Mouse (Mus musculus) kidney, postnatal 0 days (tissue): Measurements from ENCODE around the gene Zkscan17. TPM values are rescaled to one million over a fixed set of nuclear protein-coding genes. Genes with fewer than 3 reads are reported as not detected.

Source experiments
- ATAC-seq: fragments of 200-750 bp; cut with Nextera tagmentation; replicated peaks from 2 replicates; pipeline ENCODE4 v1.8.0; 2017; ENCODE audit warnings: low read depth, moderate number of reproducible peaks, moderate TSS enrichment, moderate library complexity; ENCODE audit not compliant: low FRiP score
- DNase-seq: peaks from one replicate; pipeline ENCODE4 v3.0.0-alpha.2; 2016; ENCODE audit warnings: low spot score
- H3K27ac ChIP-seq: fragments of 300-500 bp; sonication (generic); 2 replicates; pipeline ENCODE4 v1.5.1; 2014; ENCODE audit warnings: mild to moderate bottlenecking
- H3K27me3 ChIP-seq: fragments of 300-500 bp; sonication (generic); 2 replicates; pipeline ENCODE4 v1.6.1; 2014; ENCODE audit warnings: low read length, mixed read lengths; ENCODE audit not compliant: insufficient read depth
- H3K36me3 ChIP-seq: fragments of 300-500 bp; sonication (generic); 2 replicates; pipeline ENCODE4 v1.6.1; 2014; ENCODE audit warnings: low read length, mixed read lengths; ENCODE audit not compliant: insufficient read depth
- H3K4me1 ChIP-seq: fragments of 300-500 bp; sonication (generic); replicated peaks from 2 replicates; pipeline ENCODE4 v1.6.1; 2014; ENCODE audit warnings: antibody characterized with exemption, low read length, mixed read lengths; ENCODE audit not compliant: insufficient read depth
- H3K4me2 ChIP-seq: fragments of 300-500 bp; sonication (generic); 2 replicates; pipeline ENCODE4 v1.6.1; 2014; ENCODE audit warnings: mild to moderate bottlenecking, low read length, moderate library complexity, mixed read lengths
- H3K4me3 ChIP-seq: fragments of 300-500 bp; sonication (generic); replicated peaks from 2 replicates; pipeline ENCODE4 v1.5.1; 2014; ENCODE audit warnings: low read depth, low read length
- H3K9ac ChIP-seq: fragments of 300-500 bp; sonication (generic); 2 replicates; pipeline ENCODE4 v1.6.1; 2014; ENCODE audit warnings: low read depth, low read length
- H3K9me3 ChIP-seq: fragments of 300-500 bp; sonication (generic); replicated peaks from 2 replicates; pipeline ENCODE4 v1.6.1; 2016; ENCODE audit warnings: low read length, inconsistent platforms, mixed read lengths
- CTCF ChIP-seq: IDR thresholded peaks from 2 replicates; pipeline ENCODE4 v1.5.1; 2016; ENCODE audit warnings: antibody characterized with exemption, low read depth, mild to moderate bottlenecking, moderate library complexity
- WGBS: fragments of 180-500 bp; shearing (Covaris S2); extraction: QIAGEN DNeasy Blood & Tissue Kit; methylation state at CpG from one replicate; pipeline ENCODE4 v1.1.7; 2014; 5-methylcytosine and 5-hydroxymethylcytosine counted together
- polyA plus RNA-seq: library from polyadenylated mRNA; unstranded; fragments of >200 nt; fragmentation: Nextera tagmentation; extraction: Ambion mirVana; gene quantifications from 2 replicates; pipeline ENCODE4 v1.2.1, GENCODE M21; 2015

The Zkscan17 gene
- polyA plus RNA-seq, 1 experiment from 2014 or later: 20.1 TPM

DNA sequence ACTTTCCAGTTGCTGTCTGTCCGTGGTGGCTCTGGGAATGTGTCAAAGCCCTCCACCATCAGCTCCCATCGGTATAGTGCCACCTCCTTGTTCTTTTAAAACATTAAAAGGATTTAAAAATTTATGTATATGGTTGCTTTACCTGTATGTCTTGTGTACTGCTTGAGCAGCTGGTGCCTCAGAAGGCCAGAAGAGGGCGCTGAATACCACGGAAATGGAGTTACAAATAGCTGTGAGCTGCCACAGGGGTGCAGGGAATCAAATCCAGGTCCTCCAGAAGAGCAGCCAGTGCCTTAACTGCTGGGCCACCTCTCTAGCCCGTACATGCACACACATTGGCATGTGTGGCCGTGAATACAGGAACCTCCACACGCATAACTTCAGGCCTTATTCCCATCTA is 28.8 kb downstream of the Zkscan17 start:
- no peak overlapping the region for H3K4me3 ChIP-seq
- TF ChIP-seq CTCF: no peak
- H3K4me2 ChIP-seq: no peak overlapping the region
- no peaks in the 10 kb centered on the region for H3K9me3 ChIP-seq
- no peak overlapping the region for H3K9ac ChIP-seq
- 93% methylated on average over 7 of the region's 7 CpGs for WGBS
- H3K27ac ChIP-seq: no peak overlapping the region
- H3K4me1 ChIP-seq: no peaks in the 10 kb centered on the region
- peaks cover 83% of the 10 kb centered on the region for H3K36me3 ChIP-seq
- no peak for ATAC-seq
- no peak for DNase-seq
- H3K27me3 ChIP-seq: no peaks in the 10 kb centered on the region

GRCm38 (mm10) chr11:59496672-59497310 is 29.8 kb downstream of the Zkscan17 start:
- DNase-seq: no peak
- H3K4me3 ChIP-seq: no peak overlapping the region
- H3K4me2 ChIP-seq: no peak overlapping the region
- H3K4me1 ChIP-seq: no peaks in the 10 kb centered on the region
- WGBS: 92% methylated on average over 6 of the region's 6 CpGs
- peaks cover 82% of the 10 kb centered on the region for H3K36me3 ChIP-seq
- TF ChIP-seq CTCF: no peak
- ATAC-seq: no peak
- H3K27ac ChIP-seq: no peak overlapping the region
- H3K9ac ChIP-seq: no peak overlapping the region
- H3K9me3 ChIP-seq: no peaks in the 10 kb centered on the region
- H3K27me3 ChIP-seq: no peaks in the 10 kb centered on the region

DNA sequence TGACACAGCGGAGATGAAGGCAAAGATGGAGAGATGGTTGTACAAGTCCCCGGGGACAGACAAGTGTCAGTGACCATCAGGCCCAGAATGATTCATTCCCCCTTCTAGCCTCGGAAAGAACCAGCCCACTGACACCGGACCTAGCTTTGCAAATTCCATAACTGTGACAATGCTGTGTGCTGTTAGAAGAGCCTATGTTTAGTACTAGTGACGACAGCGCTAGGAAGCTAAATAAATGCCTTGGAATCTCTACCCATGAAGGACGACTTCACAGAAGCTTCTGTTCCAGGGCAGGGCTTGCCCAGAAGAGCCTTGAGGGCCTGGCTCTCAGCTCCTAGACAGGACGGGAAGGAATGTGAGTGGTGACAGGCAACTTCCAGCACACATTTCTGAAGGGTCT is 40.3 kb downstream of the Zkscan17 start:
- no peak for TF ChIP-seq CTCF
- Histone ChIP-seq H3K9ac (no peak overlapping the region), H3K9me3 (no peaks in the 10 kb centered on the region), H3K4me2 (no peak overlapping the region), H3K36me3 (peaks cover 42% of the 10 kb centered on the region), H3K27me3 (no peaks in the 10 kb centered on the region), H3K4me1 (no peaks in the 10 kb centered on the region), H3K4me3 (no peak overlapping the region), H3K27ac (no peak overlapping the region)
- WGBS: 85% methylated on average over 8 of the region's 8 CpGs
- ATAC-seq (no peak), DNase-seq (no peak)

DNA sequence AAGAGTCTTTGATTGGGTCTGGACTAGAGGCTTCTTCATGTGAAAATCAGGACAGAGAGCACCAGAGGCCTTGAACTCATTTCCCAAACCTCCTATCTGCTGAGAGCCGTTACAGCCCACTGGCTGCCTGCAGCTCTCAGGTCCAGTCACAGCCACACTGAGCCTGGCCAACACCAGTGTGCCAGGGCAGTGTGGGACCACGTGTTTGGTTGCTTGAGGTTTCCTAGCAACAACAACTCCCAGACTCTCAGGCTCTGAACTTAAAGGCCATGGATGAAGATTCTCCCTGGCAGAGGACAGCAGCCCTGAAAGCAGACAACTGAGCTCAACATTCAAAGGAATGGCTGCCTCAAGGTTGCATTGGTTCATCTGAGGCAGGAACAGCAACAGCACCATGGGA is 40.9 kb downstream of the Zkscan17 start:
- no peak for TF ChIP-seq CTCF
- H3K36me3 ChIP-seq: peaks cover 36% of the 10 kb centered on the region
- no peak overlapping the region for H3K4me2 ChIP-seq
- no peak overlapping the region for H3K4me3 ChIP-seq
- no peak for DNase-seq
- WGBS: 34% methylated on average over 2 of the region's 2 CpGs
- ATAC-seq: no peak
- no peaks in the 10 kb centered on the region for H3K27me3 ChIP-seq
- no peaks in the 10 kb centered on the region for H3K4me1 ChIP-seq
- H3K9ac ChIP-seq: no peak overlapping the region
- no peak overlapping the region for H3K27ac ChIP-seq
- H3K9me3 ChIP-seq: no peaks in the 10 kb centered on the region

GRCm38 (mm10) chr11:59483212-59483611 is 43.3 kb downstream of the Zkscan17 start:
- Histone ChIP-seq H3K4me1 (no peaks in the 10 kb centered on the region), H3K36me3 (peaks cover 23% of the 10 kb centered on the region), H3K4me2 (no peak overlapping the region), H3K4me3 (no peak overlapping the region), H3K27ac (no peak overlapping the region), H3K9me3 (no peaks in the 10 kb centered on the region), H3K27me3 (no peaks in the 10 kb centered on the region), H3K9ac (no peak overlapping the region)
- no peak for ATAC-seq
- DNase-seq: peak; percentile 90
- TF ChIP-seq CTCF: peak; percentile 79
- 3% methylated on average over 2 of the region's 2 CpGs for WGBS

DNA sequence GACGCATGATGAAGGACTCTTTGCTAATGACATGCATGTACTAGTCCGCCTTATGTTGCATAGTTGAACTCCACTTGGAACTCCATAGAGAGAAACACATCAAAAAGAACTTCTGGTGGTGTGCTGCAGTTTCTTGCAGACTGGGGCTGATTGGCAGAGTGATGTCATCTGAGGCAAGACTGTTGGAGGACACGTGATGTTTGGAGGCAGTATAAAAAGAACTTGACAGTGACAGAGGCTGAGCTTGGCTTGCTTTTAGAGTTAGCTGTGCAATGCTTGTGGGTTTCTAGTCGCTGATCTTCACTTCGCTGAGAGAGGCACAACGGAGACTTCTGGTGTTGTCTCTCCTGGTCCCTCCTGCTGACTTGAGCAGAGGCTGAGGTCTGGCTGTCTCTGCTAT is 49.3 kb downstream of the Zkscan17 start:
- WGBS: 70% methylated on average over 6 of the region's 6 CpGs
- TF ChIP-seq CTCF: no peak
- Histone ChIP-seq H3K4me2 (no peak overlapping the region), H3K27me3 (no peaks in the 10 kb centered on the region), H3K4me1 (no peaks in the 10 kb centered on the region), H3K9ac (no peak overlapping the region), H3K4me3 (no peak overlapping the region), H3K27ac (no peak overlapping the region), H3K9me3 (no peaks in the 10 kb centered on the region), H3K36me3 (no peaks in the 10 kb centered on the region)
- no peak for ATAC-seq
- no peak for DNase-seq

GRCm38 (mm10) chr11:59472326-59472677 is 54.2 kb downstream of the Zkscan17 start, which contains the start of gene Zfp867:
Zfp867 (minus strand) TSS chr11:59472474.
- H3K9me3 ChIP-seq: no peaks in the 10 kb centered on the region
- H3K4me1 ChIP-seq: no peaks in the 10 kb centered on the region; the same call in 1 of the 2 replicates
- peak within 1 kb of the TSS; percentile 92 for H3K4me2 ChIP-seq
- no peaks in the 10 kb centered on the region for H3K36me3 ChIP-seq
- ATAC-seq: peak; percentile 88
- peak within 1 kb of the TSS; percentile 91 for H3K9ac ChIP-seq
- no peak for TF ChIP-seq CTCF
- peak within 1 kb of the TSS; percentile 84 for H3K27ac ChIP-seq
- no peaks in the 10 kb centered on the region for H3K27me3 ChIP-seq
- DNase-seq: peak; percentile 95
- H3K4me3 ChIP-seq: peak within 1 kb of the TSS; percentile 74
- under 1% methylated on average over 19 of the region's 19 CpGs for WGBS
